Mouse (Mus musculus): ENCODE measurements at regions not wholly inside any gene's neighbourhood (a gene's known extent, or its start where the extent isn't known, plus 50 kb on each side); places are given as distances from the start of the nearest gene placed in this dataset.

DNA sequence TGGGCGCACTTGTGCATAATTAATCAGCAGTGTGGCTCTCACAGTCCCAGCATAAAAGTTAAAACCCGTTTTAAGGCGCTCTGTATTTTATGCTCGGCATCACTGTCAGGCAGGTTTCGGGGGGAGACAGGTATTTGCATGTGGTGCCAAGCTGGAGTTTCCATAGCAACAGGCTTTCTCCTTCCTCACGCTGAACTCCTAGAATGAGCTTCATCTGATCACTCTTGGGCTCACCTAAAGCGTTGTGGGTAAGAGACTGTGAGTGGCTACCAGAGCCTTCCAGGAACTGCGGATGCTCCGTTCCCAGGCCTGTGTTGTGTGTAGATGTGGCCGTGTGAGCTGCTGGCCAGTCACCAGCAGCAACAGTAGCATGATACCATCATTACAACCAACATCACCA, 161.5 kb downstream of the Ajap1 start:
- DNase-seq (ENCODE audit: low spot score in 2 of 2): no peak

DNA sequence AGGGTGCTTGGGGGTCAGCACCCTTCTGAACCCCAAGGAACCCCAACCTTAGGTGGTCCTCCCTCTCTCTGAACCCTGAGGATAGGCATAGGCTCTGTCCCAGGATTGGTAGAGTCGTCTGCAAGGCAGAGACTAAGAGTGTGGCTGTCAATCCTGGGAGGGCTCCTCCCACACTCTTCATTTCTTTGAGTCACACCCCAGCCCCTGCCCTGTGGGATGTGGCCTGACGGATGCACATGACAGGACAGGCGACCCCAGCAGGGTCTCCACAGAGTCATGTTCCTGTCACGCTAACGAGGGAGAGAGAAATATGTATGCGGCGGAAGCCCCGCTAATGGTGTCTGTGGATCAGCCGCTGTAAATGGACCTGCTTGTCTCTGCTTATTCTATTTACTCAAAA, 162.0 kb downstream of the Ajap1 start:
- no peak for DNase-seq (ENCODE audit: low spot score in 2 of 2)

DNA sequence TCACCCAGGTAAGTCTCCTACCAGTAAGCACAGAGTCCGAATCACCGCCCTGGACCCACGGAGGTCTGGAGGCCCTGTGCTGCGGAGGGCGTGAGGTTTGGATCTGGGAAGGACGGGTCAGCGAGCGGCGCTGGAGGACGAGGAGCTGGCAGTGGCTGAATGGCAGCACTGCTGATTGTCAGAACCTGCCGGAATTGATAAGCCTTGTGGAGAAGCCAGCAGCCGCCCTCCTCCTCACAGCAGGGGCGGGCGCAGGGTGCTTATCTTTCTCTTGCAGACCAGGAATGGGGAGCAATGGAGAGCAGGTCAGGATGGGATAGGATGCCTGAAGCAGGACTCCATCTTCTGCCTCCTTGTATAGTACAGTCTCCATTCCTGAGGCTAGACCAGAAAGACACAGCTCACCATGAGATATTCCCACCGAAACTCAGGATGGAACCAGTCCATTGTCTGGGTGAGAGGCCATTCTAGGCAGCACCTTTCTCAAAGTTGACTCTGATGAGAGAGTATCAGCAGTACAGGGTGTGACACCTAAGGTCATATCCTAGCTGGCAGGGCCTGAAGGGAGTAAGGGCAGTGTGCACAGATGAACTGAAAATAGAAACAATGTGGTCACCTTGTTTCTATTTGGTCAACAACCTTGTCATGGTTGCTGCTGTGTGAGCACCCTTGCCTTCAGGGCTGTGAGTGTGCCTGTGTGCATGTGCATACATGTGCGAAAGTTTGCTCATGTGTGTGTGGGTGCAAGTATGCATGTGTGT, 165.5 kb downstream of the Ajap1 start:
- no peak for DNase-seq (ENCODE audit: low spot score in 2 of 2)

DNA sequence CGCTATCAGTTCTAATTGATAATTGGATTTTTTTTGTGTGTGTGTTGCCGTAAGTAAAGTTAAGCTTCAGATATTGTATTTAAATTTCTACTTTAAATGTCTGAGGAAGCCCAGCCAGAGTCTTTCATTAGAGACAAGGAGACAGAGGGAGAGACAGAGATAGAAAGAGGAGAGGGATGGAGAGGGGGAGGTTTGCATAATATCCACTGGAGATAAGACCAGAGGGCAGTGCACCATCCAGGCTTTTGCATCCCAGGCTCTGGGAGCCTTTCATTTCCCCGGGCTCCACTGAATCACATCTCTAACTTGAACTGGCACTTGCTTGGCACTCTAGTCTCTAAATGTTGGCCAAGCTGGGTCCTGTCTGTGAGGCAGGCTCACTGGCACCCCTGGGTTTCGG, 166.1 kb downstream of the Ajap1 start:
- no peak for DNase-seq (ENCODE audit: low spot score in 2 of 2)

DNA sequence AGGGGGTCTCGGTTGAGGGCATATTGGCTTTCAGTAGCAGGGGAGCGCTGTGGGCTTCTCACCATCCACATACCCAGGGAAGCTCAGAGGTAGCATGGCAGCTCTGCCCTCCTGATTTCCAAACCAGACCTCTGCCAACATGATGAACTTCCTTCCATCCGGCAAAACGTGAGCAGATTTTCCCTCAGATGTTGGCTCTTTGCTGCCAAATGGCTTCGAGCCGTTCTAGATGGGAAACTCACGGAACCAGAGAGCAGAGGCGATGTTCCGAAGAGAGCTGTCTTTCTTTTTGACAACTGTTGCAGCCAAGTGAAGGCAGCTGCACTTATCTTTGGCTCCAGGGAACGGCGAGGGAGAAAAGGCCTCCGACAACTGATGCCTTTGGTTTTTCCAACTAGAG, 168.7 kb downstream of the Ajap1 start:
- DNase-seq (ENCODE audit: low spot score in 2 of 2): no peak

DNA sequence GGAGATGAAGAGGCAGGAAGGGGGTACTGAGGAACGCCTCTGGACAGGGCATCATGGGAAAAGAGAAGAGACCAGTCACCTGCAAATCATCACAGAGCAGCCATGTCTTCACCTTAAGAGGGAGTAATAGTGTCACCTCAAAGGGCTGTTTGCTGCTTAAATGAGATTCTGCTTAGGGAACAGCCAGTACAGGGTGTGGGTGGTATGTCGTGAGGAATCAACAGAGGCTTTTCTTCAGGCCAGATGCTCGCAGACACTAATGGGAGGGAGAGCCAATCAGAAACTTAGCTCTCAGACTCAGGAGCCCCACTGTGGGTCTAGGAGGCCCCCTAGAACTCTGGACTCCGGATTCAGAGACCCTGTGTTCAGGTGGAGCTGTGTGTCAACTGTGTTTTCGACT, 171.0 kb downstream of the Ajap1 start:
- DNase-seq (ENCODE audit: low spot score in 2 of 2): peak in 1 of 2 experiments; percentile 36

DNA sequence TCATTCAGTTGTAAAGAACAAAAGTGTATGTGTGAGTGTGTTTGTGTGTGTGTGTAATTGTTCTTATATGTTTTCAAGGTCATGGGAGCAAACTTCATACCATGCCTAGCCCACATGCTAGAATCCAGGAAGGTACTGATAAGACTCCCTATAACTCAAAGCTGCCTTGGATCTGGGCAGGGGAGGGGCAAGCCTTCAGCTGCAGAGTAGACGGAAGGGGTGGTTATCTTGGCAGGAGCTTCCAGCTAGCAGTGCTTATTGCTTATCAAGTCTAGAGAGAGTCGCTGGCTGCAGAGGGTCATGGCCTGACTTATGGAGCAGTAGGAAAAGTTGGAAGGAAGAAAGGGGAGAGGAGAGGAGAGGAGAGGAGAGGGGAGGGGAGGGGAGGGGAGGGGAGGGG, 172.0 kb downstream of the Ajap1 start:
- no peak for DNase-seq (ENCODE audit: low spot score in 2 of 2)

DNA sequence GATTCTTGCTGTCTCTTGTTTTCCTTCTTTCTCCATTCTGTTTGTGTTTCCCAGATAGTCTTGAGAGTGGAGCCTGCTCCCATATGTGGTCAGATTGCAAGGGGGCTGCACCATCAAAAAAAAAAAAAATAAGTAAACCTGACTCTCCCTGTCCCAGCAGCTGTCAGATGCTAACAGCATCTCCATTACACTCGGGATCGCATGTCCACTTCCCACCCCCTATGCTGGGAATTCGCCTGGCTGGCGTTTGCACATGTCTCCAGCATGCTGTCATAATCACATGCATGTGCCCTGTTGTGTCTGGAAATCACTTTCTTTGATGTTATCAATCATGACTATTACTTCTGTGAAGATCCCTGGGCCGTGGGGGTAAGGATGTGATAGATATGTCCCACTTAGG, 179.1 kb downstream of the Ajap1 start:
- no peak for DNase-seq (ENCODE audit: low spot score in 2 of 2)

DNA sequence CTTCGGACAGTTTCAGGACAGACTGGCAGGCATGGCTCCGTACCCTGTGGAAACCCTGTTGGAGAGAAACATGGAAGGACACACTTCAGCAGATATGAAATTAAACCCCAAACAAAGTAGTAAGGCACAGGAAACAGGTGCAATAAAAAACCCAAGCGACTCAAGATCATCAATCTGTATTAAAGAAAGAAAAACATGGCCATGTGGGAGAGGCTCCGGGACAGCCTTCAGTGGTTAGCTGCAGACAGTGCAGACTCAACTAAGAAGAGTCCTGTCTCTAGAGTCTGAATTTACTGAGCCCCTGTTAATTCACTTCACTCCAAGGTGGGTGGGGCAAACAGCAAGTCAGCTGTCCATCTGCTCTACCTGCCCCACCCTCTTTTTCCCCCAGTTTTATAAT, 179.8 kb downstream of the Ajap1 start:
- DNase-seq (ENCODE audit: low spot score in 2 of 2): no peak

DNA sequence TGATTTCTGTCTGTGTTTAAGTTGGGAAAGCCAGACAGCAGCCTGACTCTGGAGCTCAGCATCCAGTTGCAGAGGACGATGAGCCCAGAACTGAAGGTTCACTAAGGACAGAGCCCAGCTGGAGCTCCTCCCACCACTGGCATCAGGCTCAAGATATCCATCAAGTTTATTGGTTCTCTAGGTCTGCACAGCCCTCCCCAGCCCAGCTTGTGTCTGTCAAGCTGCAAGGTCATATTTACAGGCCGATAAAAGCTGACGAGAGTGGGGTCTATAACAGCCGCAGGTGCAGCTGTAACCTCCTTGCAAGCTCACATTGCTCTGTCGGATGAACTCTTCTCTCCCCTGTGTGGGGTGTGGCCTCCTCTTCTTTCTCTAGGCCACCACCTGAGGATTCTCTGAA, 184.3 kb downstream of the Ajap1 start:
- no peak for DNase-seq (ENCODE audit: low spot score in 2 of 2)

DNA sequence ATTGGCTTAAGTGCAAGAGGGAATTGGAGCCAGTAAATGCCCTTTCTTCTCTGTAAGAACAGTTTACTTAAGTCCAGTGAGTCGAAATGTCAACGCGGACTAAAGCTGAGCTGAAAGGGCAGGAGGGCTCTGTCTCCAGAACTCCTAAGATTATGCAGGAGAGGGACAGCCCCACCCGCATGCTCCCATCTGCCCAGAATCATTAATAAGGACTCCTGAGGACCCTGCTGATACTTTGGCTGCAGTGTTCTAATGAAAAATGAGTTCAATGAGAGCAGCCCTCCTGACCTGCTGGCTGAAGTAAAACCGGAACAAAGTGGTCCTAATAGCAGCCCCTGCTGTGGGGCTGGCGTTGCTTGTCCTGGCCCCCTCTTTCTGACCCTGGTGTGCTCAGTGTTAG, 187.8 kb downstream of the Ajap1 start:
- DNase-seq (ENCODE audit: low spot score in 2 of 2): no peak

DNA sequence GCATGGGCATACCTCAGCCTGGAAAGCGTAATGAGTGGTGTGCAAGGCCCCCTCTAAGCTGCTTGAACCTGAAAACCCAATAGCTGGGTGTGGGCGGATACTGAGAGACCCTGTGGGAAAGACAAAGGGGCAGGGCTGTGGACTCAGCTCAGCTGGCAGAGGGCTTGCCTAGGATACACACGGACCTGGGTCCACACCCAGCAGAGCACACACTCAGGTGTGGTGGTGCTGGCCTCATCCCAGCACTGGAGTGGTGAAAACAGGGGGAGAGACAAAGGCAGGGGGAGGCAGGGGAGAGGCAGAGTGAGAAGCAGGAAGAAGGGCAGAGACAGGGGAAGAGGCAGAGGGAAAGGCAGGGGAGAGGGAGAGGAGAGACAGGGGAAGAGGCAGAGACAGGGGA, 189.5 kb downstream of the Ajap1 start:
- DNase-seq (ENCODE audit: low spot score in 2 of 2): no peak

DNA sequence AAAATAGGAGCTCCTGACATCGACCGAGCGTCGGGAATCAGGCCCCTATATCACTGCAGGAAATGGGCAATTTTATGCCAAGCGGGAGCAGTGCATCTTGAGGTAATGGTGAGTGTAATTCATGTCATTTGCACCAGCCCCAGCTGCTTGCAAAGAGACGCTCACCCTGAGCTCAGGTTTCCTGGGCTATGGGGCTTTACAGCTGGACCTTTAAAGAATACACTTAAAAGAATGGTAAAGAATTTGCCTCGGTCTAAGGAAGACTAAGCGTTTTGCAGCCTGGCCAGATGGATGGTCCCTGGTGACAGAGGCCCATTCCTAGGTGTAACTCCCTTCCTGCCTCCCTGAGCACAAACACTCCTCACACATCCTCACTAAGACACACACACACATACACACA, 194.2 kb downstream of the Ajap1 start:
- DNase-seq (ENCODE audit: low spot score in 2 of 2): no peak

DNA sequence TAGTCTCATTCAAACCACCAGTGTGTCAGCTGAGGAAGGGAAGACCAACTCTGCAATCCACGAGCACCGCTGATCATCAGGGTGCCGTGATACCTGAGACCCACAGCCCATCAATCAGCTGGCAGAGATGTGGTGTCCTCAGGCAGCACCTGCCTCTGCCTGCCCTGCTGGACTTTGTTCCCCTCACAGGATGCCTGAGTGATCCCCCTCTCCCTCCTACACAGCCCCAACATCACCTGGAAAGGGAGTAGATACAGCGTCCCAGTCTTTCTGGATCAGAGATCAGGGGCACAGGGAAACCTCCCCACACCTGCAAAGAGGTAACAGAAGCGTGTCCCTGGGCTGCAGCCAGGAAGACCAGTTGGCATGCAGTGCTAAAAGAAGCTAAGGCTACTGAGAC, 198.4 kb downstream of the Ajap1 start:
- DNase-seq (ENCODE audit: low spot score in 2 of 2): no peak

DNA sequence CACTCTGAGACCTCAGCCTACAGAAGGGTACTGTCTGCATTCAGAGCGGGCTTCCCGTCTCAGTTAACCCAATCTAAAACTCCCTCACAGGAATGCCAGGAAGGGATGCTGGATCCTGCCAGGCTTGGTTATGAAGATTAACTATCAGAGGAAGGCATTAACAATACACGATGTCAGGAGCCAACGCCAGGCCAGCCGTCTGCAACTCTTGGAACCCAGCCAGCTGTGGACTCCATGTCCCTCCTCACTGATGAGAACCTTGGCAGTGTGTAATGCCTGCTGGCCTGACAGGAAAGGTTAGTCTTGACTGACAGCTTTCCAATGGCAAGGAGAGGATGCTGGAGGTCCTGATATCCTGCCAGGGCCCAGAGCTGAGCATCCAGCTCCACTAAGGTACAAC, 206.0 kb downstream of the Ajap1 start:
- no peak for DNase-seq (ENCODE audit: low spot score in 2 of 2)

DNA sequence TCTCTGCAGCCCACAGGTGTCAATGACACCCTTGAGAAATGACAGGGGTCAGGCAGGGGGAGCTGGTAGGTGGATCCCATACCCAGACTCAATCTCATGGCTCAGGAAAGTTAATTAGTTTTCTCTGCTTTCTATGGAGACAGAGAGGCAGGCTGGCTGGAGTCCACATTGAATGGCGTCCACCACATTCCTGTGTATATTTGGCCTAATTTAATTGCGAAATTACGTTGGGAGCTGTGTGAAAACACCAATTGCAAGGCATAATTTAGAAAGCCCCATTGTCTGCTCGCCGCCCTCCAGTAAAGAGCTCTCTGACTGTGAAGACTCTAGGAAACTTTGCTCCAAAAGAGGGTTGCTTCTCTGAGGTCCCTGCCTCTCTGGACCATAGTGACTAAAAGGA, 211.2 kb downstream of the Ajap1 start:
- no peak for DNase-seq (ENCODE audit: low spot score in 2 of 2)

DNA sequence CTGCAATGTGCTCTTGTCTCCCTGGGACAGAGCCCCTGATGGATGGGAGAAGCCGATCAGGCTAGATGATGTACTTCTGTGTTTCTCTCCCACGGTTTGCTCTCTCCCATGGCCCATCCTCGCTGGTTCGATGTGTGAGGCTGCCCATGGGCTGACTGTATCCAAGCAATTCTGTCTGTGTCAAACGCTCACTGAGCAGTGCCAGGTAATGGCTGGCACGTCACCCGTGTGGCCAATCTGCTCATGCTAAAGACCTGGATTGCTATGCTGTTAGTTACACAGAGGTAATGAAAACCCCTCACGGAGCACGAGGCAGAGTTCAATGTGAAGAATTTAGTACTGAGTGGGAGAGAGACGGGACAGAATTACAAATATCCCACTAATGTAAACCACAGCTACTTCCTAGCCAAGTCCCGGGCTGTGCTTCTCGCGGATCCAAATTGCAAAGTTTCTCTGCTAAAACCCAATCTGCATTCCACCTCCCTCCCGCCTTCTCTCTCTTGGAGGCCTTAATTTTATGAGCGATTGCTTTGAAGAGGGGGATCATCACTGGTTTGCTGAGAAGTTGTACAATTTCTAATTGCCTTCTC, 219.3 kb downstream of the Ajap1 start:
- no peak for DNase-seq (ENCODE audit: low spot score in 2 of 2)

DNA sequence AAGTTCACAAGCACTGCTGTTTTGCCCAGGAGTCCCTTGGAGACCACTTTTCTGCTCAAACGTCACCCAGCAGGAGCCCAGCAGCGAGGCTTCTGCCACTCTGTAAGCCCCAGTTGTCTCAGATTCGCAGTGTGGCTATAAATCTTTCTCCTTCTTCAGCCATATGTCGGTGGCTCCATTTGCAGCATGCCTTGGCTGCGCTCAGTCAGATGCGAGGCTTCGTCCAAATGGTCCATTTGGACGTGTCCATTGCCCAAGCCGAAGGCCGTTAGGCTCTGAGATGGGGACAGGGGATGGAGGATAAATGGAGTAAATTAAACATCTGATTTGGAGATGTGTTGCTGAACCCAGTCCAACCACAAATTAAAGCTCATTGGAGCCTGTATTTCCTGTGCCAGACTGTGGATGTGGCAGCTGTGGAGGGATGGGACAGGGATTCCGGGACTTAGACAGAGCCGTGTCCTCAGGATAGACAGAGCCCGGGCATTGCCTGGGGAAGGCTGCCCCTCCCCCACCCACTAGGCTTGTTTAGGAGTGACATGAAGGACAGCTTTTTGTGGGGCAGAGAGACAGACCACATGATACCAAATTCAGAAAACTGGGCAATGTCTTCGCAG, 221.6 kb downstream of the Ajap1 start:
- DNase-seq (ENCODE audit: low spot score in 2 of 2): no peak

DNA sequence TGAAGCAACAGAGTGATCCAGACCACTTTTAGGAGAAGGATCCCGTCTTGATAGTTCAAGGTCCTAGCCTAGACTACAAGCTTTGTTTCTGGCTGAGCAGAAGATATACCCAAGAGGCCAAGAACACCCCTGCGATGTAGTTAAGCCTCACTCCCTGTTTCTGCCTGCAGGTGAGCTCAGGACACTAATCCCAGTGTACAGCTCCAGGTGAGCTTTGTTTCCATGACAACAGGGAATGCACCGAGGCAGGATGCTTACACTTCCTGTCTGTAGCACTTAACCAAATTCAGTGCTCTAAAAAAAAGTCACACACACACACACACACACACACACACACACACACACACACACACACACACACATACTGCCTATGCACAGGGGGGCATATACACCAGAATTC, 230.7 kb downstream of the Ajap1 start:
- DNase-seq (ENCODE audit: low spot score in 2 of 2): no peak

DNA sequence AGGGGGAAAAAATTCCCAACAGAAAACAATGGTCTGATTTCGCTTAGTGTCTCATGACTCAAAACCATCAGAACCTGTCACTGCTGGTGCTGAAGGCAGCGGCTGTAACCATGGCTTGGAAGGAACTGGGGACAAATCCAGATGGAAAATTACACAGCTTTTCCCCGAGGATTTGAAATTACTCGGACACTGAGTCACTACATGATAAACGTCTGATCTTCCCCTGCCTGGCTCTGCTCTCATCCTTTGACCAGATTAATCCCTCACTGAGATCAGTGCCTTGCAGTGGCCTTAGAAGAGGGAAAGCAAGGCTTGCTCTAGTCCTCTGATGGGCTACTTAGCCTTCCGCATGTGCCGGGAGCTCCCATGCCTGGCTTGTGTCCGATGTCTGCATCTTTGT, 231.3 kb downstream of the Ajap1 start:
- no peak for DNase-seq (ENCODE audit: low spot score in 2 of 2)

DNA sequence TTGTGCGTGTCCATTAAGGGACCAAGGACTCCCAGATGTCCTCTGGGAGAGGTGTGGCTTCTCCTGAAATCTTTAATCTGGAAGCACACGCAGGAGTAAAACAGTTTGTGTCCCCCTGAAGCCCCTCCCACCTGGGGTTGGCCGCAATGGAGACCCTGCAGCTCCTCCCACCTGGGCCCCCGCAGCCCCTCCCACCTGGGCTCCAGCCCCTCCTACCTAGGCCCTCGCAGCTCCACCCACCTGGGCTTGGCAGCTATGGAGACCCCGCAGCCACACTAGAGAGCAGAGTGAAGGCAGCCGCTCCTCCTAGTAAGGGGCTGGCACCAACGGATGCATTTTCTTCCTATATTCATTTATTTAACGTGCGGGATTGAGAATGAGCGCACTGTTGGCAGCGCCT, 245.9 kb downstream of the Ajap1 start:
- DNase-seq (ENCODE audit: low spot score in 2 of 2): no peak

DNA sequence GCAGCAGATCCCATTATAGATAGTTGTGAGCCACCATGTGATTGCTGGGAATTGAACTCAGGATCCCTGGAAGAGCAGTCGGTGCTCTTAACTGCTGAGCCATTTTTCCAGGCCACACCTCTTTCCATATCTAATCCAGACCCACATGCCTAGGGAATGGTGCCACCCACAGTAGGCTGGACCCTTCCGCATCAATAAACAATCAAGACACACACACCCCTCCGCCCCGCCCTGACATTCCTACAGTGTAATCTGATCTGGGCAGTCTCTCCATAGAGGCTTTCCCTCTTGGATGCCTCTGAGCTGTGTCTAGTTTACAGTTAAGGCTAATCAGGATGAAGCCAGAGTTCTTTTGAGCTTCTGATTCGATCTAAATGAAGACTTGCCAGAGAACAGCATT, 248.8 kb downstream of the Ajap1 start:
- no peak for DNase-seq (ENCODE audit: low spot score in 2 of 2)

DNA sequence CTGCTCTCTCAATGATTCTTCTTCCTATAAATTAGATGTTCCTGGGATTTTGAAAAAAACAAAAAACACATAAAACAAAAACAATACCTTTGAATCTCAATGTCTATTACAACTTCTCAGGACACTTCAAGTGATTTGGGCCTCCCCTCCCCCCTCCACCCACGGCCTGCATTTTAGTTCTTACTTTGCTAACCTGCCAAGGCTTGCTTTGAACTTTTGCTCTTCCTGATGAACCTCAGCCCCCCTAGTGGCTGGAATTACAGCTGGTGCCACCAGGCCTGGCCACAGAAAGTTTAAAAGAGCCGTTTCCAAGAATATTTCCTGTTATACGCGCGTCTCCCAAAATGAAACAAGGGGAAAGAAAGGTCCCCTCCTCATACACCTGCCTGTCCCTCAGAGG, 253.4 kb downstream of the Ajap1 start:
- no peak for DNase-seq (ENCODE audit: low spot score in 2 of 2)
